Mouse (Mus musculus): ENCODE results near the gene Slc28a3. TPM values are rescaled to one million over a fixed set of nuclear protein-coding genes. Genes with fewer than 3 reads are reported as not detected.

Slc28a3 gene
- polyA plus RNA-seq, 1 experiment = not detected

DNA sequence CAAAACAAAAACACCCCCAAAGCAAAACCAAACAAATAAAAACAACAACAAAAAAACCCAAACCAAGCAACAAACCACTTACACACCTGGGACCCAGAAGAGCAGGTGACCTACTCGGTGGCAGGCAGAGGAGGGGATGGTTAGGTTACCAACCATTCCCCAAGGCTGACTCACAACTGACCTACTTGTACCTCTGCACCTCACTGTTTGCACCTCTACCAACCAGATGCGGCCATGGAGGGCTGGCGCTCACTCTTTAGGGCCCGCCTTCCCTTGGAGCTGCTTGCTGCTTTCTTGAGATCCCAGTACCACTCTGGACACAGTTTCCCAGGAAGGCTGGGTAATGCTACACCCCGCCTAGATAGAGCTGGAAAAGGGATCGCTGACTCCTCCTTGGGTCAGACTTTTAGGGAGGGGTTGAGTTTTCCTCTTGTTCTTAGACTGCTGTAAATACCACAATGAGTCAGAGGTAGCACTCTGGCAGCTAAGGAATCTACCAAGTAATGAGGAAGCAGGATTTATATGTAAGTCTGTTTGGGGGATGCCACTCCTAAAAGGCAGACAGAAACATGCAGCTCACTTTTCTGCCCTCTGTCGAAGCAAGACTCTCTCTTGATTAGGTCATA, 76.3 kb downstream of the Slc28a3 start:
- TF ChIP-seq CTCF (IDR thresholded peaks at IDR 0.05; ENCODE audit: extremely low read depth, insufficient read depth, low read length) (no peak), POLR2A (IDR thresholded peaks at IDR 0.05; ENCODE audit: extremely low read depth, insufficient read depth, low read length) (no peak)
- H3K4me1 ChIP-seq (ENCODE audit: control insufficient read depth, insufficient read depth, low read length) = 0 out of 2 replicates have a peak, but pooled peaks cover 1% of the 10 kb centered on the region
- no peak overlapping the region for H3K4me3 ChIP-seq (ENCODE audit: insufficient read depth, low read length)
- H3K27ac ChIP-seq (ENCODE audit: insufficient read depth, low read length) = no peak overlapping the region

DNA sequence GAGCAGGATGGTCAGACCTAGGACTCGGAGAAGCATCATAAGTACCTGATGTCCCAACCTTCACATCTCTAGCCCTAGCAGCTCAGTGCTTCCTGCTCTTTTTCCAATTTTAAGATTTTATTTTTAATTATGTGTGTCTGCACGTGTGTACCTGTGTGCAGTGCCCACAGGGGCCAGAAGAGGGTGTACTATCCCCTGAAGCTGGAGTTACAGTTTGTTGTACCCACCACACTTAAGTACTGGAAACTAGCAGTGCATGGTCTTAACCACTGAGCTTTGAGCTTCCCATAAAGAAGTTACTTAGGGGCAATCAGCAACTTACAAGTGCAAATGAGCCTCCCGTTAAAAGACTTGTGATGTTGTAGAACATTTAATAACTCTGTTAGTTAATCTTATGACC, 86.1 kb downstream of the Slc28a3 start:
- Histone ChIP-seq H3K4me3 (ENCODE audit: insufficient read depth, low read length) (no peak overlapping the region), H3K4me1 (ENCODE audit: control insufficient read depth, insufficient read depth, low read length) (no peaks in the 10 kb centered on the region)
- TF ChIP-seq POLR2A (IDR thresholded peaks at IDR 0.05; ENCODE audit: extremely low read depth, insufficient read depth, low read length) = no peak
- TF ChIP-seq CTCF (IDR thresholded peaks at IDR 0.05; ENCODE audit: extremely low read depth, insufficient read depth, low read length) = no peak

DNA sequence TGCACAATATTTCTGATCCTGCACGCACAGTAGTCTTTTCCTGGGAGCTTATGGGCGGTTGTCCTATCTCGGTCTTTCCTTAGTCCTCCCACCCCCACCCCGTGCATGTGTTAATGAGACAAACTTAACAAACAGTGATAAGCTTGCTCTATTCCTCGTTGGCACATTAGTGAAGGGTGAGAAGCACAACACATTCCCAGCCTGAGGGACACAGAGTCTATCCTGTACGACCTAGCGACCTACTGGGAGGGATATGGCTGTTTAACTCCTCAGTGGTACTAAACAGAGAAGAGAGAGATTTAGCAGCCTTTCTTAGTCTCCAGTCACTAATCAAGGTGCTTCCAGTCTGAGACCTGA, 86.9 kb downstream of the Slc28a3 start:
- Histone ChIP-seq H3K4me1 (ENCODE audit: control insufficient read depth, insufficient read depth, low read length) (no peaks in the 10 kb centered on the region), H3K27ac (ENCODE audit: insufficient read depth, low read length) (no peak overlapping the region), H3K4me3 (ENCODE audit: insufficient read depth, low read length) (no peak overlapping the region)
- TF ChIP-seq CTCF (IDR thresholded peaks at IDR 0.05; ENCODE audit: extremely low read depth, insufficient read depth, low read length) = no peak
- no peak for TF ChIP-seq POLR2A (IDR thresholded peaks at IDR 0.05; ENCODE audit: extremely low read depth, insufficient read depth, low read length)

More for the DNA sequence above, 86.1 kb downstream of the Slc28a3 start:
- H3K27ac ChIP-seq (ENCODE audit: insufficient read depth, low read length) = no peak overlapping the region

DNA sequence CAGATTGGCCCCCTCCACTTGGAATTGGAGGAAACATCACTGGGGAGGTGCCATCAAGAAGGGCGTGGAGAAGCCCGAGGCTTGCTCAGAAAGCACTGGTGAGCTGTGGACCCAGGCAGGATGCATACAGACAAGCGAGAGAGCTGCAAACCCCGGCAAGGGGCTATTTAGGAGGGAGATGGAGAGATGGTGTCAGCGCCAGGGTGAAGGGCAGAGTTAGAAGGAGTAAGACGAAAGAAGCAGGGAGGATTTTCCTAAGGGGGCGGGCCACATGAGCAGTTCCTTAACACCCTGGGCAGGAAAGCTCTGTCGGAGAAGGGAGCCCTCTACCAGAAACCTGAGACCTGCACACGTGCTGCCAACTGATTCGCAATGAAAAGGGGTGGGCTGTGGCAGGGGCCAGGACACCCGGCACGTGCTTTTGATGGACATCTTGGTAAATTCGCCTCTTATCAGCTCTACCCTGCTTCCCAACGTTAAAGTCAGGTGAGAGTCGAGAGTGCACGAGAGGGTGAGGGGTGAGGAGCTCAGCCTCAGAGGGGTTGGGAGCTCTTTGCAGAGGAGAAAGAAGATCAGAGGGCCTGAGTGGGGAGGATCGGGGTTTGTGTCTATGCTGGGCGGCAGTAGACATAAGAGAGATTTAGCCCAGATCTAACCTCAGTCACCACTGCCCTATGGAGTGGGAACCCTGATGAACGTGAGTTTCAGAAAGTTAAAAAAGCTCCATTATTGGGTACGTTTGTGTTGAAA, 87.5 kb downstream of the Slc28a3 start:
- TF ChIP-seq CTCF (IDR thresholded peaks at IDR 0.05; ENCODE audit: extremely low read depth, insufficient read depth, low read length) (no peak), POLR2A (IDR thresholded peaks at IDR 0.05; ENCODE audit: extremely low read depth, insufficient read depth, low read length) (no peak)
- Histone ChIP-seq H3K27ac (ENCODE audit: insufficient read depth, low read length) (no peak overlapping the region), H3K4me3 (ENCODE audit: insufficient read depth, low read length) (no peak overlapping the region), H3K4me1 (ENCODE audit: control insufficient read depth, insufficient read depth, low read length) (no peaks in the 10 kb centered on the region)

GRCm38 (mm10) chr13:58521331-58522030, 89.2 kb downstream of the Slc28a3 start:
- TF ChIP-seq CTCF (IDR thresholded peaks at IDR 0.05; ENCODE audit: extremely low read depth, insufficient read depth, low read length) (no peak), POLR2A (IDR thresholded peaks at IDR 0.05; ENCODE audit: extremely low read depth, insufficient read depth, low read length) (no peak)
- no peaks in the 10 kb centered on the region for H3K4me1 ChIP-seq (ENCODE audit: control insufficient read depth, insufficient read depth, low read length)
- H3K27ac ChIP-seq (ENCODE audit: insufficient read depth, low read length) = no peak overlapping the region
- H3K4me3 ChIP-seq (ENCODE audit: insufficient read depth, low read length) = no peak overlapping the region

DNA sequence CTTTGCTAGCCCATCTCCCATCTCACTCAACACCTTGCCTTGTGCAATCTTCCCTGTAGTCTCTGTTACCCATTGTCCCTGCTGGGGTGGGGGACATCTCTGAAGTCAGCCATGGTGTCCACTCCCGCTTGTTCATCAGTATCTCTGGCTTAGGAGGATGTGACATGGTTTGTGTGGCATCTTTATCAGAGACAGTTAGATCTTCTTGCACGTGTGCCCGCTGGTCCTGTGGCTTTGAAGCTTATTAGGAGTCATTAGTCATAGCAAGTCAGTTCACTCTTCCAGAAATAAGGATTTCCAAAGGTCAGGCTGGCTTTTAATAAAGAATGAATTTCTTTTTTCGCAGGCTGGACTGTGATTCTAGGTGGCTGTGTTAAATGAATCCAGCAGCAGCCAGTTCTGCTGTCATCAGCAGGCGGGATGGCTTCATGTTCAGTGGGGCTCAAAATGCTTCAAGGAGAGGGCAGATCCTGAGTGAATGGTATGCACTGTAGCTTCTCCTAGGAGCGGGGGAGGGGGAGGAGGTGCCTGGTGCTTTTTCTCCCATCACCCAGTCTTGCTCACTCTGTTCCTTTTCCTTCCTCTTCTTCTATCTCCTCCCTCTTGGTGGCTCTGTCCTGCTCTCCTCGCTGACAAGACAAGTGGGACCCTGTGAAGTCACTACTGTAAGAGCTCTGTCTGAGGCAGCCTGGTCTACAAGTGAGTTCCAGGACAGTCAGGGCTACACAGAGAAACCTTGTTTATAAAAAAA, 89.9 kb downstream of the Slc28a3 start:
- TF ChIP-seq CTCF (IDR thresholded peaks at IDR 0.05; ENCODE audit: extremely low read depth, insufficient read depth, low read length) = no peak
- TF ChIP-seq POLR2A (IDR thresholded peaks at IDR 0.05; ENCODE audit: extremely low read depth, insufficient read depth, low read length) = no peak
- no peak overlapping the region for H3K4me3 ChIP-seq (ENCODE audit: insufficient read depth, low read length)
- H3K4me1 ChIP-seq (ENCODE audit: control insufficient read depth, insufficient read depth, low read length) = no peaks in the 10 kb centered on the region
- no peak overlapping the region for H3K27ac ChIP-seq (ENCODE audit: insufficient read depth, low read length)

DNA sequence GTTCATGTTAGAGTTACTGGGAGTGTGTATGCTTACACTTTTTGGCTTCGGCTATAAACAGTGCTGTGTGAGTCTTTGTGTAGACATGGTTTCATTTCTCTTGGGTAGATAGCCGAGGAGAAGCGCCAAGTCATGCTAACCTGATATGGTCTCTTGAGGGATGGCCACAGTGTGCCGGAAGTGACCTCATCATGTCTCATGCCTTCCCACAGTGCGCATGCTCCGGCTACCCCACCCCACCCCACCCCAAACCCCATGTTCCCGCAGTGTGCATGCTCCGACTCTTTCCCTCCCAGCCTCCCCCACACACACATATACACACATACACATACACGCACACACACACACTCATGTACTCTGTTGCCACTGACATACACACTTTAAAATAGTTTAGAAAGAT, 90.6 kb downstream of the Slc28a3 start:
- no peaks in the 10 kb centered on the region for H3K4me1 ChIP-seq (ENCODE audit: control insufficient read depth, insufficient read depth, low read length)
- no peak overlapping the region for H3K27ac ChIP-seq (ENCODE audit: insufficient read depth, low read length)
- TF ChIP-seq CTCF (IDR thresholded peaks at IDR 0.05; ENCODE audit: extremely low read depth, insufficient read depth, low read length) (no peak), POLR2A (IDR thresholded peaks at IDR 0.05; ENCODE audit: extremely low read depth, insufficient read depth, low read length) (no peak)
- H3K4me3 ChIP-seq (ENCODE audit: insufficient read depth, low read length) = no peak overlapping the region

- no peak overlapping the region for H3K27ac ChIP-seq (ENCODE audit: insufficient read depth, low read length)
- TF ChIP-seq CTCF (IDR thresholded peaks at IDR 0.05; ENCODE audit: extremely low read depth, insufficient read depth, low read length) (no peak), POLR2A (IDR thresholded peaks at IDR 0.05; ENCODE audit: extremely low read depth, insufficient read depth, low read length) (no peak)
- H3K4me3 ChIP-seq (ENCODE audit: insufficient read depth, low read length) = no peak overlapping the region
- H3K4me1 ChIP-seq (ENCODE audit: control insufficient read depth, insufficient read depth, low read length) = no peaks in the 10 kb centered on the region
Measured at GRCm38 (mm10) chr13:58516277-58516676, 94.4 kb downstream of the Slc28a3 start.

DNA sequence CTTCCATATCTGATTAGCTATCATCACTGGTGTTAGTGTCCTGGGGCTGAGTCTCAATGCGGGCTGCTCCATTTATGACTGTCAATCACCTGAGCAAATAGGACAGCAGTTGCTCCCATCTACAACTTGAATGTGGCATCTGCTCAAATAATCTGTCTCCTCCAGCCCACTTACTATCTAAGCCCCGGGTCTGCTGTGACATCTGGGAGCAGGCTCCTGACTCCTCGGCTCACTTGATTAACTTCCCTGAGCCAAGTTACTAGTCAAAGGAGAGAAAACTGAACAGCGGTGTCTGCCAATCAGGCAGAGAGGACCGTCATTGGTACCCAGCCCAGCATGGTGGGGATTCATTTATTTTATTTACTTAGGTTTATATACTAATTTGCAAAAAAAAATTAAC, 95.0 kb downstream of the Slc28a3 start:
- H3K4me3 ChIP-seq (ENCODE audit: insufficient read depth, low read length) = no peak overlapping the region
- H3K27ac ChIP-seq (ENCODE audit: insufficient read depth, low read length) = no peak overlapping the region
- TF ChIP-seq POLR2A (IDR thresholded peaks at IDR 0.05; ENCODE audit: extremely low read depth, insufficient read depth, low read length) = no peak
- TF ChIP-seq CTCF (IDR thresholded peaks at IDR 0.05; ENCODE audit: extremely low read depth, insufficient read depth, low read length) = no peak
- no peaks in the 10 kb centered on the region for H3K4me1 ChIP-seq (ENCODE audit: control insufficient read depth, insufficient read depth, low read length)
